Mouse (Mus musculus) liver, adult 2 months (tissue): Measurements from ENCODE around the gene Lactbl1.

Experiments
- CTCF ChIP-seq: fragments of 200-500 bp; IDR thresholded peaks from 2 replicates; pipeline ENCODE4 v1.5.1; 2011; ENCODE audit warnings: low read depth, low read length, control low read depth
- POLR2A ChIP-seq: fragments of 200-500 bp; IDR thresholded peaks from 2 replicates; pipeline ENCODE4 v1.6.1; 2011; ENCODE audit warnings: low read length, control low read depth; ENCODE audit not compliant: insufficient read depth; ENCODE audit errors: extremely low read depth

GRCm38 (mm10) chr4:136679221-136679620 is 56.8 kb downstream of the Lactbl1 start:
- TF ChIP-seq POLR2A (no peak), CTCF (no peak)
